Mouse (Mus musculus) T-helper 17 cell (primary cell): ENCODE data around the gene Adh4.

ENCODE experiments used
- in situ Hi-C, 2 experiments: fragments of 300-600 bp; cut with MboI, MseI; formaldehyde crosslinking; loops; 1 replicate in 1 of 2; 2 replicates in 1 of 2; pipeline ENCODE4 v1.15.1; 2025; ENCODE audit warnings: high pct_unique_total_duplicates in 2 of 2

Adh4 gene

GRCm38 (mm10) chr3:138415121-138415690 lies at the start of gene Adh4:
Gene Adh4, plus strand, starts transcription at chr3:138415466.
- in situ Hi-C loops = loop anchor here in 1 of 2 experiments (5.0 to 25.0 kb wide), 2 partner anchors 43 to 553 kb away; partner anchors contain the start of genes Dnajb14 and H2afz

GRCm38 (mm10) chr3:138366181-138366580 lies 49.1 kb upstream of the Adh4 start:
- in situ Hi-C loops = loop anchor here in 1 of 2 experiments (25.0 kb wide), 1 partner anchor 1379 kb away; no protein-coding TSS in a partner anchor

GRCm38 (mm10) chr3:138369546-138369945 lies 45.7 kb upstream of the Adh4 start:
- in situ Hi-C loops = loop anchor here in 1 of 2 experiments (25.0 kb wide), 1 partner anchor 1382 kb away; no protein-coding TSS in a partner anchor

- in situ Hi-C loops = loop anchor here (5.0 to 25.0 kb wide), 3 partner anchors 47 to 1383 kb away; partner anchors contain the start of gene Adh4 (in 1 of the 2)
Measured at GRCm38 (mm10) chr3:138370289-138370688, 45.0 kb upstream of the Adh4 start.

GRCm38 (mm10) chr3:138373920-138374319 lies 41.3 kb upstream of the Adh4 start:
- in situ Hi-C loops = loop anchor here (5.0 to 25.0 kb wide), 3 partner anchors 43 to 1387 kb away; partner anchors contain the start of gene Adh4 (in 1 of the 2)

- in situ Hi-C loops = loop anchor here in 1 of 2 experiments (10.0 kb wide), 1 partner anchor 250 kb away; no protein-coding TSS in a partner anchor
Measured at GRCm38 (mm10) chr3:138375148-138375547, 40.1 kb upstream of the Adh4 start.

GRCm38 (mm10) chr3:138381133-138381532 lies 34.1 kb upstream of the Adh4 start:
- in situ Hi-C loops = no loop called here

- in situ Hi-C loops = no loop called here
Measured at GRCm38 (mm10) chr3:138387155-138387554, 28.1 kb upstream of the Adh4 start.

- in situ Hi-C loops = loop anchor here in 1 of 2 experiments (25.0 kb wide), 1 partner anchor 543 kb away; the partner anchor contains the start of genes Dnajb14 and H2afz
Measured at GRCm38 (mm10) chr3:138404872-138405271, 10.4 kb upstream of the Adh4 start.

- in situ Hi-C loops = loop anchor here in 1 of 2 experiments (25.0 kb wide), 1 partner anchor 543 kb away; the partner anchor contains the start of genes Dnajb14 and H2afz
Measured at GRCm38 (mm10) chr3:138405341-138405740, 9.9 kb upstream of the Adh4 start.

- in situ Hi-C loops = loop anchor here in 1 of 2 experiments (25.0 kb wide), 1 partner anchor 544 kb away; the partner anchor contains the start of genes Dnajb14 and H2afz
Measured at GRCm38 (mm10) chr3:138405840-138406239, 9.4 kb upstream of the Adh4 start.

- in situ Hi-C loops = loop anchor here in 1 of 2 experiments (25.0 kb wide), 1 partner anchor 546 kb away; the partner anchor contains the start of genes Dnajb14 and H2afz
Measured at GRCm38 (mm10) chr3:138407920-138408319, 7.3 kb upstream of the Adh4 start.

GRCm38 (mm10) chr3:138409585-138409984 lies 5.7 kb upstream of the Adh4 start:
- in situ Hi-C loops = loop anchor here in 1 of 2 experiments (25.0 kb wide), 1 partner anchor 547 kb away; the partner anchor contains the start of genes Dnajb14 and H2afz

- in situ Hi-C loops = loop anchor here in 1 of 2 experiments (25.0 kb wide), 1 partner anchor 548 kb away; the partner anchor contains the start of genes Dnajb14 and H2afz
Measured at GRCm38 (mm10) chr3:138410211-138410610, 5.1 kb upstream of the Adh4 start.

GRCm38 (mm10) chr3:138419369-138419768 lies 4.1 kb downstream of the Adh4 start:
- in situ Hi-C loops = loop anchor here in 1 of 2 experiments (5.0 to 25.0 kb wide), 2 partner anchors 47 to 557 kb away; partner anchors contain the start of genes Dnajb14 and H2afz

GRCm38 (mm10) chr3:138420385-138420784 lies 5.1 kb downstream of the Adh4 start:
- in situ Hi-C loops = loop anchor here (5.0 to 25.0 kb wide), 2 partner anchors 438 to 558 kb away; partner anchors contain the start of genes Dapp1 (in 1 of the 2), Dnajb14 (in 1 of the 2) and H2afz (in 1 of the 2)

GRCm38 (mm10) chr3:138423664-138424063 lies 8.4 kb downstream of the Adh4 start:
- in situ Hi-C loops = loop anchor here (5.0 to 25.0 kb wide), 2 partner anchors 441 to 561 kb away; partner anchors contain the start of genes Dapp1 (in 1 of the 2), Dnajb14 (in 1 of the 2) and H2afz (in 1 of the 2)

GRCm38 (mm10) chr3:138424247-138424646 lies 9.0 kb downstream of the Adh4 start:
- in situ Hi-C loops = loop anchor here (5.0 to 25.0 kb wide), 2 partner anchors 442 to 562 kb away; partner anchors contain the start of genes Dapp1 (in 1 of the 2), Dnajb14 (in 1 of the 2) and H2afz (in 1 of the 2)

- in situ Hi-C loops = loop anchor here in 1 of 2 experiments (5.0 to 10.0 kb wide), 2 partner anchors 206 to 648 kb away; no protein-coding TSS in a partner anchor
Measured at GRCm38 (mm10) chr3:138430360-138430976, 15.2 kb downstream of the Adh4 start.

- in situ Hi-C loops = loop anchor here in 1 of 2 experiments (5.0 to 10.0 kb wide), 2 partner anchors 207 to 650 kb away; no protein-coding TSS in a partner anchor
Measured at GRCm38 (mm10) chr3:138431835-138432234, 16.6 kb downstream of the Adh4 start.

GRCm38 (mm10) chr3:138438716-138439115 lies 23.4 kb downstream of the Adh4 start:
- in situ Hi-C loops = loop anchor here (5.0 to 10.0 kb wide), 3 partner anchors 214 to 241 kb away; no protein-coding TSS in a partner anchor
